Mouse (Mus musculus) stomach, embryonic 16.5 days (tissue): ENCODE measurements at regions not wholly inside any gene's neighbourhood (a gene's known extent, or its start where the extent isn't known, plus 50 kb on each side); places are given as distances from the start of the nearest gene placed in this dataset.

ENCODE experiments used
- ATAC-seq: fragments of 200-750 bp; cut with Nextera tagmentation; 2 replicates; pipeline ENCODE4 v1.8.0; 2017; ENCODE audit warnings: moderate number of reproducible peaks, moderate TSS enrichment; ENCODE audit not compliant: insufficient read depth, low FRiP score
- H3K27ac ChIP-seq: fragments of 300-500 bp; sonication (generic); 2 replicates; pipeline ENCODE4 v1.5.1; 2014; ENCODE audit warnings: low read length
- H3K27me3 ChIP-seq: fragments of 300-500 bp; sonication (generic); 2 replicates; pipeline ENCODE4 v1.6.1; 2014; ENCODE audit warnings: low read length, control low read depth, mixed read lengths; ENCODE audit not compliant: control insufficient read depth, insufficient read depth
- H3K36me3 ChIP-seq: fragments of 300-500 bp; sonication (generic); 2 replicates; pipeline ENCODE4 v1.6.1; 2014; ENCODE audit warnings: low read length; ENCODE audit not compliant: control insufficient read depth, insufficient read depth
- H3K4me1 ChIP-seq: fragments of 300-500 bp; sonication (generic); 2 replicates; pipeline ENCODE4 v1.6.1; 2014; ENCODE audit warnings: low read length, control low read depth, mixed read lengths; ENCODE audit not compliant: control insufficient read depth, insufficient read depth
- H3K4me2 ChIP-seq: fragments of 300-500 bp; sonication (generic); 2 replicates; pipeline ENCODE4 v1.6.1; 2014; ENCODE audit warnings: low read depth, low read length, mixed read lengths
- H3K4me3 ChIP-seq: fragments of 300-500 bp; sonication (generic); replicated peaks from 2 replicates; pipeline ENCODE4 v1.5.1; 2014; ENCODE audit warnings: mild to moderate bottlenecking, low read length
- H3K9ac ChIP-seq: fragments of 300-500 bp; sonication (generic); 2 replicates; pipeline ENCODE4 v1.6.1; 2014; ENCODE audit warnings: low read length
- H3K9me3 ChIP-seq: fragments of 300-500 bp; sonication (generic); replicated peaks from 2 replicates; pipeline ENCODE4 v1.6.1; 2016; ENCODE audit warnings: low read length, control low read depth; ENCODE audit not compliant: control insufficient read depth
- WGBS: fragments of 180-500 bp; shearing (Covaris S2); extraction: QIAGEN DNeasy Blood & Tissue Kit; methylation state at CpG from one replicate; pipeline ENCODE4 v1.1.7; 2014; 5-methylcytosine and 5-hydroxymethylcytosine counted together

- H3K36me3 ChIP-seq = no peaks in the 10 kb centered on the region
- no peak overlapping the region for H3K9ac ChIP-seq
- no peaks in the 10 kb centered on the region for H3K27me3 ChIP-seq
- H3K27ac ChIP-seq = no peak overlapping the region
- no peaks in the 10 kb centered on the region for H3K4me1 ChIP-seq
- H3K4me3 ChIP-seq = no peak overlapping the region
- H3K9me3 ChIP-seq = no peaks in the 10 kb centered on the region
- 74% methylated on average over 4 of the region's 4 CpGs for WGBS
- no peak overlapping the region for H3K4me2 ChIP-seq
- ATAC-seq = no peak
These were observed 406.8 kb downstream of the Gja1 start for GRCm38 (mm10) chr10:56783941-56784340.

DNA sequence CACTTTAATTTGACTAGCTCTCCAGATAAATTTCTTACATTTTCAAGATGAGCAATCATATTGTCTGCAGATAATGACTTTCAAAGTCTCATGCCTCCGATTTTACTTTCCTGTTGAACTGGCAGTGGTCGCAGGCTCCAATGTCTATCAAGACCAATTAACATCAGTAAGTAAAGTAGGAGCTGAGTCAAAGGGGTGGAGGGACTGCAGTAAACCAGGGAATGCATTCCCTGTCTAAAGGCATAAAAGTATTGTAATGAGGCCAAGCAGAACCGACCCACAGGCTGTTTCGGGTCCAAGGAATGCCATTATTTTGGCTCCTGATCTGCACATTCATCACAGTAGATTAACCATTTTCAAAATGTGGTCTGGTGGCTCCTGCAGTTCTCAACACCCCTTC, 411.0 kb downstream of the Gja1 start:
- Histone ChIP-seq H3K27me3 (no peaks in the 10 kb centered on the region), H3K4me3 (no peak overlapping the region), H3K9me3 (no peaks in the 10 kb centered on the region), H3K4me1 (no peaks in the 10 kb centered on the region), H3K4me2 (no peak overlapping the region), H3K27ac (no peak overlapping the region), H3K36me3 (no peaks in the 10 kb centered on the region), H3K9ac (no peak overlapping the region)
- 70% methylated on average over 4 of the region's 4 CpGs for WGBS
- ATAC-seq = no peak

DNA sequence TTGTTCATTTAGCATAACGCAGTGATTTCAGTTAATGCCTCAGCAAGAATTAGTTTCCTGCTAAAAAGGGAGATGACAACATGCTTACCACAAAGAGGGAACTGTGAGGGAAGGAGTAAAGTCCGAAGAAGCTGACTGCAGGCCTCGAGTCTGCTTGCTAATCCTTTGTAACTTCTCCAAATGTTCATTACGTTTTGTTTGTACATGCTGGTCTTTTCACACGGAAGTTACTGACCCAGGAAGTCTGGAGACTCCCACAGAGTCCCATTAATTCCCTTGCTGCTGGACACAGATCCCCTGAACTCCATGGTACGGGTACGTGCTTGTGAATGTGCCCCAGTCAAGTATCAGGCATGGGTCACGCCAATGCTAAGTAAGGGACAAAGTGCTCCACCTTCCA, 415.9 kb downstream of the Gja1 start:
- Histone ChIP-seq H3K4me2 (no peak overlapping the region), H3K36me3 (no peaks in the 10 kb centered on the region), H3K27ac (no peak overlapping the region; the same call in 1 of the 2 replicates), H3K27me3 (no peaks in the 10 kb centered on the region), H3K9ac (no peak overlapping the region), H3K4me3 (no peak overlapping the region), H3K9me3 (no peaks in the 10 kb centered on the region), H3K4me1 (no peaks in the 10 kb centered on the region)
- 40% methylated on average over 8 of the region's 8 CpGs for WGBS
- ATAC-seq = peak; percentile 58; the same call in 1 of the 2 replicates

DNA sequence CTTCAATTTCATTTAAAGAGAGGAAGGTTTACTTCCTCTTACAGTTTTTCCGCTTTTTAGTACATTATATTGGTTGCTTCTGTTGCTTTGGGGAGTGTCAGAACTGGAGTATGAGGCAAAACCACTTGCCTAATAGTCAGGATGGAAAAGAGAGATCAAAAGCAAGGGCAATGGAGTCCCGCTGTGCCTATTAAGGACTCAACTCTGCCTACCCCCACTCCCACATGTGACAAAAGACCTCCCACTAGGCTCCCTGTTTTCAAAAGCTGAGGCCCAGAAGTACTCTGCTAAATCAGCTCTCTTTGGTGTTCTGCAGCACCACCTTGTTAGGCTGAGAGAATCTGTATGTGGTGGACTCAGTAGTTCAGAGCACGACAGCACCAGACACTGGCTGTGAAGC, 418.3 kb downstream of the Gja1 start:
- Histone ChIP-seq H3K27me3 (no peaks in the 10 kb centered on the region), H3K4me1 (no peaks in the 10 kb centered on the region), H3K27ac (no peak overlapping the region), H3K4me3 (no peak overlapping the region), H3K9ac (no peak overlapping the region), H3K9me3 (no peaks in the 10 kb centered on the region), H3K4me2 (no peak overlapping the region), H3K36me3 (no peaks in the 10 kb centered on the region)
- WGBS = 55% methylated on average over 3 of the region's 3 CpGs
- ATAC-seq = no peak

GRCm38 (mm10) chr10:56799307-56799706, 422.2 kb downstream of the Gja1 start:
- Histone ChIP-seq H3K36me3 (no peaks in the 10 kb centered on the region), H3K4me2 (no peak overlapping the region), H3K4me1 (no peaks in the 10 kb centered on the region), H3K4me3 (no peak overlapping the region), H3K9ac (no peak overlapping the region), H3K27me3 (no peaks in the 10 kb centered on the region), H3K9me3 (no peaks in the 10 kb centered on the region), H3K27ac (no peak overlapping the region)
- ATAC-seq = no peak
- 75% methylated on average over 3 of the region's 3 CpGs for WGBS

DNA sequence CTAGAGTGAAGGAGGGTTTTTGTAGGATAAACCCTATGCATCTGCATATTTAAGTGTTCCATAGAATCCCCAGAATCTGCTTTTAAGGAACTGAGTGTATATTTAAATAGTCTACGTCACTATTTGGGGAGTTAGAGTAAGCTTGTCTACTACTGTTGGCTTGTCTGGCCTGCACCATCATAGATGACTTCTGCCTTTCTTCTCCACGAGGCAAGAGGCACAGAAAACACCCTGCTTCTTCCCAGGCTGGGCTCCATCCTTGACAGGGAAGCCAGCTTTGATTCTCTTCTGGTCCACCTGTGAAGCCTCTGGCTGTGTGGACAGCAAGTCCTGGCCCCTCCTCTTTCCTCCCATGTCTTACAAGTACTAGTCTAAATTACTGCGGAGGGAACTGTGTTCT, 422.6 kb downstream of the Gja1 start:
- 72% methylated on average over 3 of the region's 3 CpGs for WGBS
- H3K9me3 ChIP-seq = no peaks in the 10 kb centered on the region
- H3K27me3 ChIP-seq = no peaks in the 10 kb centered on the region
- H3K27ac ChIP-seq = no peak overlapping the region
- no peaks in the 10 kb centered on the region for H3K36me3 ChIP-seq
- no peaks in the 10 kb centered on the region for H3K4me1 ChIP-seq
- no peak overlapping the region for H3K9ac ChIP-seq
- no peak for ATAC-seq
- H3K4me3 ChIP-seq = no peak overlapping the region
- H3K4me2 ChIP-seq = no peak overlapping the region

DNA sequence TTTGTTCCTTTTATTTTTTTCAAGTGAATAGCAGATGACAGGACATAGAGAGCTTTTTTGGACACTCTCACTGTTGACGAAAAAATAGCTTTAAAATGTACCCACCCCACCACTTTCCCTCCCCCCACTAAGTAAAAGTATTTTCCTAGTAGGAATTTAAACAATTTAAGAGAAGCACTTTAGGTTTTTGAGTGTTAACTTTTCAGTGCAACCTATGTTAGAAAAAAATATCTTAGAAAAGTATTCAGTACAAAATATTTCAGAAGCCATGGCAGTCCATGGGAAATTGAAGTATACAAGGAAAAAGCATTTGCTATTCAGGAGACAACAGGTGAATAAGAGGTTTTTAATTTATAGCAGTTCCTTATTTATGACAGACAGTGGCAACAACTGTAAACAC, 431.9 kb downstream of the Gja1 start:
- H3K27ac ChIP-seq = no peak overlapping the region
- no peak overlapping the region for H3K4me2 ChIP-seq
- no peak overlapping the region for H3K9ac ChIP-seq
- no peak overlapping the region for H3K4me3 ChIP-seq
- ATAC-seq = no peak
- H3K36me3 ChIP-seq = no peaks in the 10 kb centered on the region
- H3K27me3 ChIP-seq = no peaks in the 10 kb centered on the region
- H3K4me1 ChIP-seq = no peaks in the 10 kb centered on the region
- 79% methylated on average over 1 of the region's 1 CpGs for WGBS
- no peaks in the 10 kb centered on the region for H3K9me3 ChIP-seq

- ATAC-seq = no peak
- no peaks in the 10 kb centered on the region for H3K9me3 ChIP-seq
- no peak overlapping the region for H3K4me2 ChIP-seq
- H3K27me3 ChIP-seq = no peaks in the 10 kb centered on the region
- H3K4me3 ChIP-seq = no peak overlapping the region
- H3K36me3 ChIP-seq = no peaks in the 10 kb centered on the region
- H3K9ac ChIP-seq = no peak overlapping the region
- no peak overlapping the region for H3K27ac ChIP-seq
- 40% methylated on average over 5 of the region's 5 CpGs for WGBS
- no peaks in the 10 kb centered on the region for H3K4me1 ChIP-seq
These were observed 445.0 kb downstream of the Gja1 start for GRCm38 (mm10) chr10:56822158-56822557.

GRCm38 (mm10) chr10:56831331-56831730, 454.2 kb downstream of the Gja1 start:
- H3K4me1 ChIP-seq = no peaks in the 10 kb centered on the region
- H3K4me3 ChIP-seq = no peak overlapping the region
- no peak overlapping the region for H3K27ac ChIP-seq
- H3K27me3 ChIP-seq = no peaks in the 10 kb centered on the region
- no peak overlapping the region for H3K9ac ChIP-seq
- ATAC-seq = no peak
- H3K9me3 ChIP-seq = no peaks in the 10 kb centered on the region
- 64% methylated on average over 1 of the region's 1 CpGs for WGBS
- H3K36me3 ChIP-seq = no peaks in the 10 kb centered on the region
- no peak overlapping the region for H3K4me2 ChIP-seq

- no peaks in the 10 kb centered on the region for H3K27me3 ChIP-seq
- no peaks in the 10 kb centered on the region for H3K4me1 ChIP-seq
- no peak overlapping the region for H3K9ac ChIP-seq
- no peaks in the 10 kb centered on the region for H3K36me3 ChIP-seq
- H3K4me3 ChIP-seq = no peak overlapping the region
- no peak for ATAC-seq
- H3K4me2 ChIP-seq = no peak overlapping the region
- H3K27ac ChIP-seq = no peak overlapping the region
- no peaks in the 10 kb centered on the region for H3K9me3 ChIP-seq
- WGBS = 79% methylated on average over 4 of the region's 4 CpGs
These were observed 454.8 kb downstream of the Gja1 start for GRCm38 (mm10) chr10:56831966-56832365.
